Mouse (Mus musculus): ENCODE data around the gene Apol8.
A peak's percentile ranks its signal among the peaks of the same experiment; 100 is the strongest.

Apol8 gene

DNA sequence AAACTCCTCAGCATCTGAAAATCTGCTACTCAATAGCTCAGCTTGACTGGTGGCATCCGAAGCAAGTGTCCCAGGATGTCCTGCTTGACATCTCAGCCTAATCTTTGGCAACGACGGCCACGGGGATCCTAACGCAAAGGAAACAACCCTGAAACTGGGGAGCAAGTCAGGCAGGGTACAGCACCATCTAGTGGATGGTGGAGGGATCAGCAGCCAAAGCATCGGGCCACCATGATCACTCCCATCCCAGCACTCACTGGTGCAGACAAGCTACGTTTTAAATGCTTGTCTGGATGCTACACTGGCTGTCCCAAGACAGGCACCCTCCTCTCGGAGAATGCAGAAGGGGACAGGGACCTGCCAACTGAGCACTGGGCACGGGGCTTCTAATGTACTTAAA, at the start of gene Apol8:
Gene Apol8 (minus strand): TSS at position 156 of the 400 bp plus-strand sequence.
- peak; percentile 56 for DNase-seq (ENCODE audit: low spot score)

DNA sequence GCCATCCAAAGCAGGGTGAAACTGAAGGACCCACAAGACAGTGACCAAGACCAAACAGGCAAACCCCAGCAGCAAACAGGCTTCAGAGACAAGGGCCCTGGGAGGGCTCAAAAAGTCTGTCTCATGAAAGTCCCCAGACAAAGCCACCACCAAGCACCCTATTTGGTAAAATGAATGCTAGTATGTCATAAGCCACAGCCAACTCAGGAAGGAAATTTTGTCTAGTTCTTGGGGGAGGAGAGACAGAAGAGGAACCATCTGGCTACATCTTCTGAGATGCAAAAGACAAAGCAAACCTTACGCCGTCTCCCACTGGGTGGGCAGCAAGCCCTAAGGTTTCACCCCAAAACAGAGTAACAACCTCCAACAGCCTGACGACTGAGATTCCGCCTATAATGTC, 48.9 kb upstream of the Apol8 start:
- no peak for DNase-seq (ENCODE audit: low spot score)

DNA sequence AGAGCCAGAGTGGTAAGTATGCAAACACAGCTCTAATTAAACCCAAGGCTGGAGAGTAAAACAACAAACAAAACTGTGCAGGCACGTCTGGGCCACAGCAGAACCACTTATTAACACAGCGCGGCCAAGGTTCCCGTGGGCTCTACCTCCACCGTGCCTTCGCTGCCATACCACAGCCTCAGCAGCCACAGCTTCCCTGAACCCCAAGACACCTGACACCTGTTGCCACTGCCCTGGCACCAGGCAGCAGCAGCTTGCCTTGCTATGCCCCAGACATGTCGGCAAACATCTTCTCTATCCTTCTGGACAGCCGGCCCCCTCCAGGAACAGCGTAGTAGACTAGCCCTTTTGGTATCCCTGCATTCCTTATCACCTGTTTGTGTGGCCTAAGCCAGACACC, 48.1 kb upstream of the Apol8 start:
- no peak for DNase-seq (ENCODE audit: low spot score)

DNA sequence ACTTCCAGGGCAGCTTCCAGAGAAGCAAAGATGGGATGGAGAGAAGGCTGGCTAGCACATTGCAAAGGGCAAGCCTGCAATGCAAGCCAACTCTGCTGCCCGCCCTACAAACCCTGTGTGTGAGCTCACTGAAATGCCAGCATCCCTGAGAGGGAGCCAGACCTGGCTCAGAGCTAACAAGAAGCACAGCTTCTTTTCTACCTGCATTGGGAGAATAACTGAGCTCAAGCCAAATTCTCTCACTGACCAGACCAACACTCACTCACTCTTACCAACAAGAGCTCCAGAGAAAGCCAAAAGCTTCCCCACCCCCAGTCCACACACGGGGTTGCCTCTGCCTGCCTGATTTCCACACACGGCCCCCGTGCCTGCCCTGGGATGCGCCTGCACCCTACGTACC, 47.7 kb upstream of the Apol8 start:
- DNase-seq (ENCODE audit: low spot score): no peak

DNA sequence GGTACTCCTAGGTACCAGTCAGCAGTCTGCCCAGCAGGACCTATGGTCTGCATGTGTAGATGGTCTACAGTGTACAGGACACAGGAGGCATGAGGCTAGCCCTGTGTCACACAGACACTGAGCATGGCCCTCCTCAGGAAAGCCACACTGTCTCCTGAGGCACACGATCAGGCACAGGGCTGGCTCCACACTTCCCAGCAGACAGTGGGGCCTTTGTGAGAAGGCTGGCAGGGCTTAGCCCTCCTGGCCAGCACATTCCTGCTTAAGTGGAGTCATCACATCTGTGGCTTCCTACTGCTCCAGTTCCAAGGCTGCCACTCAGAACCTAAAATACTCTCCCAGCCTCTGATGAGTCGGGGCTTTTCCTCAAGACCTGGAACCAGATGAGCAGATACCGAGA, 46.9 kb upstream of the Apol8 start:
- no peak for DNase-seq (ENCODE audit: low spot score)

DNA sequence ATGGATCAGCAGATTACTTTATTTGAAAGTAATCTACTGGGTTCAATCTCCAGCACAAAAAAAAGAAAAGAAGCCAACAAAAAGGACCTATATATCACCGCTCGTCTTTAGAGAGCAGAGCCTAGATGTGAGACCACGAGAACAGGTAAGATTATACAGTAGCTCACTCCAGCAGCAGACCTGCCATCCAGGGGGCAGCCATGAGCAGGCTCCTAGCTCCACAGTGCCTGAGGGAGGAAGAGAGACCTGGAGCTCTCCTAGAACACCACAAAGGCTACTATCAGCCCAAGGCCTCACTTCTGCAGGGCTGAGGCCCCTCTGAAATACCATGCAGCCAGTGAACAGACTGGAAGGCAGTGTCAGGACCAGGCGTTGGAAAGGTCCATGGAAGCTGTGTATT, 46.2 kb upstream of the Apol8 start:
- no peak for DNase-seq (ENCODE audit: low spot score)

DNA sequence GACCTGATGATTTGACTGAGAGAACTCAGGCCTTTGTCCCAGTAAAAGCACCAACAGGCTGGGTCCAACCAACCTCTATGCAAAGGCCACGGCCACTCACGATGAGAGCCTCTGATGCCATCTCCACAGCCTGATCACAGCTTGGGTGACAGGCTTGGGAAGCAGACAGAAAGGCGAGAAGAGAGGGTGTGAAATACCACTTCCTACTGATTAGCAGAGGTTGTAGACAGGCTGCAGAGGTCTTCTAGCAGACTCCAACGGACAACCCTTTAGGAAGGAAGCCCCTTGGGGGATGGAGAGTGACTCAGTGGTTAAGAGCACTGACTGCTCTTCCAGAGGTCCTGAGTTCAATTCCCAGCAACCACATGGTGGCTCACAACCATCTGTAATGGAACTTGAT, 44.4 kb upstream of the Apol8 start:
- no peak for DNase-seq (ENCODE audit: low spot score)

DNA sequence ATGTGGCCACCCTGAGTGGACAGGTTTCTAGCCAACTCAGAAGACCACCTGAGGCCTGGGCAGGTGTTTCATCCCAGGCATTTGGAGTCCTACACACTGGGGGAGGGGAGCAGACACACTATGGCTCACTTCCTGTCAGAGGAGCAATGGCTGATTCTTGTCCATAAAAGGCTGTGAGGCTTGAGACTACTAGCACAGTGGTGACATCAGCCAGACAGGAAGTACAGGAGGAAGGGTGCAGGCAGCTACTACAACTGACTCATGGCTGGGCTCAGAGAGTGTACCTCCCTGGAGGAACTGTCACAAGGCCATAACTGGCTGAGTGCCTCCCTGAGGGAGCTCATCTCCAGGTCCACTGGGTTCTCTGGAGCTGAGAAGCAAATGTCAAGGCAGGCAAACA, 43.7 kb upstream of the Apol8 start:
- peak; percentile 49 for DNase-seq (ENCODE audit: low spot score)

DNA sequence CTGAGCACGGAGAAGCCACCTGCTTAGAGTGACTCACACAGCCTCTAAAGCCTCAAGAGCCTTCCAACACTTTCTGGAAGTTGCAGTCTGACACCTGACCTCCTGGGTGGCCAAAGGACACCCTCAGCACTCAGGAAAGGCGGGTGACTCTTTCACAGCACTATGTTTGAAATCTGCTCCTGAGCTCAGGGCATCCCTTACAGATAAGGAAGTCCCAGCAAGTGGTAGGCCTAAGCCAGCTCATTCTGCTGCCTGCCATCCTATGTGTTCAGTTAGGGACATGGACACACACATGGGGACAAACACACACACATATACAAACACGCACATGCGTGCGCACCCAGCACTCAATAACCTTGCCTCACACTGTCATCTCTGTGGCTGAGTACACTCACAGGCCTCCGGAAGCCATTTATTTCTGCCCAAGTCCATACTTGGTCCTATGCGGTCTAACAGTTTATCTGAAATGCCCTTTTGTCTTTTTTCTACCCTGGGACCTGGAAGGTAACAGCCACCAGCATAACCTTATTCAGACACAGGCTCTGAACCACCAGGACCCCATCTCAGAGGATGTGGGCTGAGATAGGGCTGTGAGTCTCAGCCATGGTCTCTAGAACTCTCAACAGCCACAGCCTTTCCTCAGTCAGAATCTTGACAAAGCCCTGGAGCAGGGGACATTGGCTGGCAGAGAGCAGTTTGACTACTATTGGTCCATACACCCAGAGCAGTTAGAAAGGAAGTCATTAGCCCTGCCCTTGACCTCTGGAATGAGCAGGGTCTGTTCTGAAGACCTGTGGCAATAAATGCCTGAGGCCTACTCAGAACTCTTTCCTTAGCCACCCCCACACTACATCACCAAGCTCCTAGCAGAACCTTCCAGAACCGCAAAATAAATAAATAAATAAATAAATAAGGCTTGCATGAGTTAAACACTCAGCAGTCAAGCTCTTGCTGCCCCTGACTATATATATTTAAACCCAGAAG, 43.0 kb upstream of the Apol8 start:
- DNase-seq (ENCODE audit: low spot score): no peak

DNA sequence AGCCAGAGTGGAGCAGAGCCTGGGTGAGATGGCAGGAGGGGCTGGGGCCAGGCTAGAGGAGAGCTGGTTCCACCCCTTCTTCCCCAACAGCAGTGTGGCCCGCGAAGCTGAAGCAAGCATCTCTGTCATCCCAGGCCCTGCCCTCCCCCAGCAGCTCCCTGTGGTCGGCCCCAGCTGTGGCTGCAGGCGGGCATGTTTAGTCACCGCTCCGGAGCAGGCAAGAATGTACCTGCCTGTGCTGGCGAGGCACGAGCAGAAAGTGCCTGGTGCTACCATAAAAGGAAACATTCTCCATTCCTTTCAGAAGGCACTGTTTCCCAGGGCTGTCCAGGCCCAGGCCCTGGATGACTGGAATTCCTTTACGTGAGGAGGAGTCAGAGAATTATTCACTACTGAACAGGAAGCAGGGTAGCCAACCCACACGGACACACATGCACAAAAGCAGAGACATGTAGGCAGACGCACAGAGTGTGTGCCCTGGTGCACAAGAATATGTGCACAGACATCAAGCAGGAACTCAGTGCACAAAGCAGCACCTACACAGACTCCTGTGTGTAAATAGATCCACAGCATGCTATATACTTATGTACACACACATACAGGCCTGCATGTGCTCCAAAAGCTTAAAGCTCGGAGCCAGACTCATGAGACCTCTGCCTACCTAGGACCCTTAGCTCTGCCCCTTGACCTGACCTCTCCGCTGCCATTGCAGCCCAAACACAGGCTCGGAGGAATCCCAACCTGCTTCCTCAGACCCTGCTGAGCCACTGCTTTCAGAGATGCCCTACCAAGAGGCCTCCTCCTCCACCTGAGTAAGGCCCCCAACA, 42.1 kb upstream of the Apol8 start:
- DNase-seq (ENCODE audit: low spot score): no peak

DNA sequence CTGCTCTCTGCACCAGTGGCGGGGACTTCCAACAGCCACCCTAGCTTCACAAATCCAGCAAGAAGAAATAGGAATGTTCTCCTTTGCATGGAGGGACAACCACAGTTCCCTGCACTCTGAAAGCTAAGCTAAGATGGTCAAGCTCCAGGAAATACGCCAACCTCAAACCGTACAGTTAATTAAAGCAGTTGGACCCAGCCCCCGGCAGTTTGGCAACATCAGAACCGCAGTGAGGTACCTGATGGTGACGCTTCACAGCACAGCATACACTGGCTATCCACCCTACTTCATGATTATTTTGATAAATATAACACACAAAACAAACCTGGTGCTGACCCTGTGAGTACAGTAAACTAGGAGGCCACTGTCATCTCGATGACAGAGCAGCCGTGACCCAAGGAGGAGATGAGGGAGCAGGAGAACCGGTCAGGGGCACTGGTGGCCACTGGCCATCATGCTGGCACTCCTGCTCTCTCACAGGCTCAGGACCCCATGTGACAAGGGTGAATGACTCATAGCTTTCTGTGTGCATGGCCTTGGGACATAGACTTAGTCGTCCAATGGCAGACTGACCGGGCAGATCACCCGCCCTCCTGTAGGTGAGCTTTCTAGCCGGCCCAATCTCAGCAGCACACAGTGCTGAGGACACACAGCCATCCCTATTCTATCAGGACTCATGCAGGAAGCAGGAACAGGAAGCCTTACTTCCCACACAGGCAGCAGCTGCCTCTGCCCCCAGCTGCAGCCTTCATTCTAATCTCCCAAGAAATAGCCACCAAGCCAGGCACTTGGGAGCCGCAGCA, 41.0 kb upstream of the Apol8 start:
- no peak for DNase-seq (ENCODE audit: low spot score)

DNA sequence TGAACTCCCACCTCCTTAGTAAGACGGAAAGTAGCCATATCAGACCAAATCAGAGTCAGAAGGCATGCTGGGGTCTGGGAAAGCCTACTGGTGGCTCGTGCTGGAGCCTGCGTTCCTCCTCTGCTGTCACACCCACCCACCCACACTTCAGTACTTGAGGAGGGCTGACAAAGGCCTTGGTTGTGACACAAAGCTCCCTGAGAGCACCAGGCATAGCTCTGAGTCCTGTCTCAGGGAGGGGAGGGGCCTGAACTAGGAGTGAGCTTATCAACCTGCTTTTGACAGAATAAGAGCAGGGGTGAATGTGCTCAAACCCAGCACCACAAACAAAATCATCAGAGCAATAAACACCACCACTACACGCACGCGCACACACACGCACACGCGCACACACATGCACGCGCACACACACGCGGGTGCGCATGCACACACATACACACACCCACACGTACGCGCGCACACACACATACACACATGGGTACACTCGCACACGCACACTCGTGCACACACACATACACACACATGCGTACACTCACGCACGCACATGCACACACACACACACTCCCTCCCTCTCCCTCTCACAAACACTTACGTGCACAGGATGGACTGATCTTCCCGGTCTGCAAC, 39.7 kb upstream of the Apol8 start:
- no peak for DNase-seq (ENCODE audit: low spot score)

DNA sequence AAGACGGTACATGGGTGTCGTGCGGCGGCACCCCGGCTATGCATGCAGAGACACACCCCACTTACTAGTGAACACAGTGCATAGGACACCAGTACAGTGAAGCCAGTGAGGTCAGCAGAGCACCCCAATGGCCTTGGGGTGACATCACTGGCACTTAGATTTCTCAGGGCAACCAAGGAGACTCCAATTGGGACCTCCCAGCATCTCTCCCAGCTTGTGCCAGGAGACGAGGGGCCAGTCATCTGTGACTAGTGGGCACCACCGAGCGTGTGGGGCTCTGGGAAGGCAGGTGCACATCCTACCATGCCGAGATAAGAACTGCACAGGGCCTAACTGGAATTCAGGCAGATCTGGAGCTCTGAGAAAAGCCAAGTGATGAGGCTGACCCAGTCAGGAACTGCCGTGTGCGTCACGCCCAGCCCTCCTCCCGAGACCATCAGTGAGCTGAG, 38.1 kb upstream of the Apol8 start:
- DNase-seq (ENCODE audit: low spot score): no peak

DNA sequence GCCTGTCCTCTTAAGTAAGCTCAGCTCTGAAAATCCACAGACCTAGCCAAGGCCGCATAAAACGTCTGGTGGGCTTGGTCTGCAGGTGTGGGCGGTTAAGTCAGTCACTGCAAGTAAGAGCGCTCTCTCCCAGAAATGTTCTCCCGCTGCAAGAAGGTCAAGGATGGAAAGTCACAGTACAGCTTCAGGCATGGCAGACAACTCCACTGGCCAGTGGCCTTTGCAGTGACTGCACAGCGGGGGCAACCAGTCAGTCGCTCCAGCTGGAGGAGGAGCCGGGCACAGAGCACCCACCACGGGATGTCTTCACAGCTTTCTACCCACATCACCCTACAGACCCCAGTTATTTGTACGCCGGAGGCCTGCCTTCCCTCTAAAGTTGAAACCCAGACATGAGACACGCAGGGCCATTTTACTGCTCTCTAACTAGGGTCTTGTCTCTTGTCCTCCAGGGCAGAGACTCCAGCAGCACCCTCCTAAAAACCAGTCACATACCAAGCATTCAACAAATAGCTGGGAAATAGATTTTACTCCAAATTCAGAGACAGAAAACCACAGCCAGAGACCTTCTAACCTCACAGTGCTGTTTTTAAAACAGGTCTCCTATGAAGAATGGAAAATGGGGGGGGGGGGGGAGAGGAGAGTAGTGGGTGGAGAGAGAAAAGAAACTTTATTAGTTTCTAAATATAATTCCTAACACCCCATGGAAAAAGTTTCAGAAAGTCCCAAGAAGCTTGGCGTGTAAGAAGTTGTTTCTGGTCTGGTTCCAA, 37.5 kb upstream of the Apol8 start:
- DNase-seq (ENCODE audit: low spot score): no peak

DNA sequence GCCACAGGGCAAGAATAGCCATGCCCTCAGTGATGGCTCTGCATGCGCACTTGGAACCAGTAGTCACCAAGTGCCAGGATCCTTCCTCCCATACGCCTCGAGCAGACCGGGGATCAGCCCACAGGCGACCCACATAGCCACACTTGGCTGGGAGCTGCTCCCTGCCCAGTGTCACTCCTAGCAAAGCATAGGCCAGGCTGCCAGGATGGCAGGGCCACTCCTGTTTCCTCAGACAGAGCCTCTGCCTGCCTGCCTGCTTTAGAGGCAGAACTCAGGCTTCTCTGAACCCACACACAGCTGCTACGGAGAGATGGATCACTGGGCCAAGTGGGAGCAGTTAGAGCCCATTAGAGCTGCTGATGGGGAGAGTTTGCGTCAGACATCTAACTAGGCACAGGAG, 36.8 kb upstream of the Apol8 start:
- no peak for DNase-seq (ENCODE audit: low spot score)

DNA sequence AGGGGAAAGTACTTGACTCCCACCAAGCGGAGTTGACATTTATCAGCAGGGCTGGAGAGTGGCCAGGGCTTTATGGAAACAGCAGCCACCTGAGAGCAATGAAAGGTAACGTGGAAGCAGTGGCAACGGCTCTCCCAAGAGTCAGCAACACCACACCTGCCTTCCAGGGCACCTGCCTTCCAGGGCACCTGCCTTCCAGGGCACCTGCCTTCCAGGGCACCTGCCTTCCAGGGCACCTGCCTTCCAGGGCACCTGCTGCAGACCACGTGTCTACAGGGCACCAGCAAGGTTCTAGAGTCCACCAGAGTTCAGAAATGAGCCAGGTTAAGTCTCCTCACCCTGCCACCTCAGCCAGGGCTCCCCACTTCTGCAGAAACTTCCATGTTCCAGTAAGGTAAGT, 36.3 kb upstream of the Apol8 start:
- DNase-seq (ENCODE audit: low spot score): no peak

DNA sequence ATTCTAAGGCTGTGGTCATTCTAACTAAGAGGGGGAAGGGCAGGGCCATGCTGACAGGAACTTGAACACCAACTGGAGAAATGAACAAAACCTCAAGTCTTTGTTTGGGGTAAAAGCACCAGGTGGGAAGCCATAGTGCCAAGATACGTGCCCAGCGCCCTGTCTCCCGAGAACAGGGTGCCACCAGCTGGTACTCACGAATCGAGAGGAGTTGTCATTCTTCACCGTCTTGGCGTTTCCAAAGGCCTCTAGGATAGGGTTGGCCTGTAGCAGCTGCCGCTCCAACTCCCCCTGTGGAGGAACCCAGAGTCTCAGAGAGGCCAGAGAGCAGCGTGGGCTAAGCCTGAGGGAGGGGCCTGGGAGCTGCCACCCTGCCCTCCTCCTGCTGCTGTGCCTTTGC, 35.3 kb upstream of the Apol8 start:
- no peak for DNase-seq (ENCODE audit: low spot score)

DNA sequence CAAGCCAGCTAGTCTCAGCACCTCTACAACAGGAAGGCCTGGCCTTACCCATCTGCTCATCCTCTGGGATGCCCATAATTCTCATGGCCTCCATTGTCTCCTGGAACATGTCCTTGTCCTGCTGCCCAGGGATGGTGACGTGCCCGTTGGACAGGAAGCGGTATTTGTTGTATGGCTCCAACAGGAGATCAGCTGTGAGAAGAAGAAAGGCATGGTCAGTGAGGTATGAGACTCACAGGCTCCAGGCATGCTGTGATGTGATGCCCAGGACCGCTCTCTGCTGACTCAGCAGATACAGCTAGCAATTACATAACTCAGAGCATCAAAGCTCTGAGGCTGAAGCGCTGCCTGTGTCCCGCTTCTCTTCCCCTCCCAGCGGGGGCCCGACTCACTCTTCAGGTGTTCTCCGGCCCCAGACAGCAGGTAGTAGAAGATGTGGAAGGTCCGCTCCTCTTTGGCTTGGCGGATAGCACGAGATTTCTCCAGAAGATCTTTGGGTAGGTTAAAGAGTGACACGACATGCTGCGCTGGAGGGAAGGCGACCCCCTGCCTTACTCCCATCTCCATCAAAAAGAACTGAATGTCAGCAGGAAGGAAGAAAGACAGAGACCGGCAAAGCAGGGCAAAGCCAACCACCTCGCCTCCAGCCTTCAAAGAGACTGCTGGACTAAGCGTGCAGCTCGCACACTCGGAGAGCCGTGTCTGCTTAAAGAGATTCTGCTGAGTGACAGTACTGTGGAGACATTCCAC, 34.0 kb upstream of the Apol8 start:
- no peak for DNase-seq (ENCODE audit: low spot score)

DNA sequence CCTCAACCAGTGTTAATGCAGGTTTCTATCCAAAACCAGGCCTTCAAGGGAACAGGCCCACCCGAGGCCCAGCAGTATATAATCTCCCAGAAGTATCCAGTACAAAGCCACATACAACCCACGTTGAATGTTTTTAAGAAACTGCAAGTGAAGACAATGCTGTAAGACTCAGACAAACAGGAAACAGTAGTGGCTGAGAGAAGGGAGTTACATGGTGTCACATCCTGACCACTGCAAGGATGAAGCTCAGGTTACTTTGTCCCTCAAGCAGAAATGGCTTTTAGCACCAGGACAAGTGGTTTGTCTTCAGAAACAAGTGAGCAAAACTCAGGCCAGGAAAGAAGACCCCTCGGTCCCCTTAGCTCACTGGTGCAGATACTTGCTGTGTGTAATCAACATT, 32.4 kb upstream of the Apol8 start:
- no peak for DNase-seq (ENCODE audit: low spot score)

DNA sequence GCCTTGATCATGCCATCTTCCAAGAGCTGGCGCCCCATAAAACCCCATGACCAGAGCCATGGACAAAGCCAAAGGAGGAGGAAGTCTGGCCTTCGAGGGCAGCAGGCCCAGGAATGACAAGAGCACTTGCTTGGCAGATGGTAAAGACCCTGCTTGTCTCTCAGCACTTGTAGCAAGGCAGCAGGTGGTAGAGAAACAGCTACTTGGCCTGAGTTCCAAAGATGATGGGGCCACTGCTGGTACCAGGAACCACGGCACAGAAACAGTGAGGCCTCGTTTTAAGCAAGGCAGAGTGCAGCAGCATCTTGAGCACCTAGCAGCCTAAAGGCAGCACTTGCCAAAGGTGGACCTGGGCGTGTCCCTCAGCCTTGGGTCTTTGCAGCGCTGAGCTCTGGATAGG, 31.6 kb upstream of the Apol8 start:
- DNase-seq (ENCODE audit: low spot score): no peak

Data from left cerebral cortex, adult 11 months (tissue).